Mouse (Mus musculus) embryonic facial prominence, embryonic 10.5 days (tissue): Measurements from ENCODE around the gene Fat2. TPM values are rescaled to one million over a fixed set of nuclear protein-coding genes. Genes with fewer than 3 reads are reported as not detected.

Experiments
- polyA plus RNA-seq: library from polyadenylated mRNA; unstranded; fragments of >200 nt; fragmentation: Nextera tagmentation; extraction: Ambion mirVana; gene quantifications from 2 replicates; pipeline ENCODE4 v1.2.1, GENCODE M21; 2016

Fat2 gene
- polyA plus RNA-seq, 1 experiment from 2014 or later = 0.12 TPM

Other genes starting within 250 kb of the Fat2 start
- gene Gm2a, start 238.4 kb downstream of the Fat2 start, polyA plus RNA-seq = 7.2 and 7.3 TPM in 2 replicates
- gene Slc36a3, start 184.9 kb downstream of the Fat2 start, polyA plus RNA-seq = not detected in 2 replicates
- gene Slc36a2, start 151.5 kb downstream of the Fat2 start, polyA plus RNA-seq = 0.50 and 0.96 TPM in 2 replicates
- gene Slc36a1, start 132.2 kb downstream of the Fat2 start, polyA plus RNA-seq = 1.3 and 1.6 TPM in 2 replicates
- 269 and 310 TPM in 2 replicates for gene Sparc, start 86.6 kb upstream of the Fat2 start, polyA plus RNA-seq
- gene Atox1, start 124.7 kb upstream of the Fat2 start, polyA plus RNA-seq = 266 and 285 TPM in 2 replicates
- gene G3bp1, start 133.1 kb upstream of the Fat2 start, polyA plus RNA-seq = 282 and 290 TPM in 2 replicates